Mouse (Mus musculus): Measurements from ENCODE around the gene Fiz1. TPM values are rescaled to one million over a fixed set of nuclear protein-coding genes. Genes with fewer than 3 reads are reported as not detected.
"Not testable (repeated sequence)": the region's sequence is repeated elsewhere in the genome, so short reads cannot be mapped to it uniquely, and the experiment has no call there.

Gene Fiz1
- total RNA-seq, 2 experiments from 2014 or later = 26.4 to 26.9 TPM

DNA sequence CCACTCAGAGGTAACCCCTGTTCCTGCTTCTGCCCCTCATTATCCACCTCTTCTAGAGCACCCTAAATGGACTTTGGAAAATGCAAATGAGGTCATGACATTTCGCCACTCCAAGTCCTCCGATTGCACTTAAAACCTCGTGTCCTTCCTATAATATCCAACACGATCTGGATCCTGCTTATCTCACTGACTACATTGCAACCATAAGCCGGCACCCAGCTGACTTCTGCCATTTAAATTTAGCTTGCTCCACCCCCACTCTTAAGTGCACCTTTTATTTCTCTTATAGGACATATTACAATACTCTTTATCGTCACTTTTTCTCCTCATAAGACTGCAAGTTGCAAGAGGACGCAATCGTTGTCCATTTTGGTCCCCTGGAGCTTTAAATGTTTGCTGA is 23.0 kb upstream of the Fiz1 start:
- DNase-seq = no peak

DNA sequence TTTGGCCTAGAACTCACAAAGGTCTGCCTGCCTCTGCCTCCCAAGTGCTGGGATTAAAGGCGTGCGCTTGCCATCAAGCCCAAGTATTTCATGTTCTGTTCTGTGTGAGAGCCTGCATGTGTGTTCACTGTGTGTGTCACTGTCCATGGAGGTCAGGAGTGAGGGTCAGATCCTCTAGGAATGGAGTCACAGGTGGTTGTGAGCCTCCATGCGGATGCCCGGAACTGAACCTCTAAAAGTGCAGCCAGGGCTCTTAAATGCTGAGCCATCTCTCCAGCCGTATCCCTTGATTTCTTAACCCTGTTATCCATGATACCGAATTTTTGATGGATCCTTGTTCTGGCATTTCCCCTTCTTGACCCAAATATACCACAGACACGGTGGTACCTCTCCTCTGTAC is 22.5 kb upstream of the Fiz1 start:
- DNase-seq = no peak

DNA sequence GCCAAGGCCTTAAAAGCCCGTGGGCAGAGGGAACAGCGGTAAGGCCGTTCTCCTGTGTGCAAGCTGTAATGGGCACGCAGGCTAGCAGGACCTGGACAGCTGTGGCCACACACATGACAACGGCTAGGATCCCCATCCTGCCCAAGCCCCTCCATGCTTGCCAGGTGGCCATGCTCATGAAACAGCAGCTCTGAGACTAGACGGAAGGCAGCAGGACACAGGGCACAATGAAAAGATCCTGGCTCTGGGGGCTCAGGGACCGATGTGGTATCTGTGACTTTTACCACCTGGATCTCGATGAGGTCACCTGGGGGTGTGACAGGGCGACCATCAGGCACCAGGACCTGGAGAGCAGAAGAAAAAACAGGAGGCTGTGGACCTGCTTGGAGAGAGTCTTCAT is 21.6 kb upstream of the Fiz1 start:
- DNase-seq = no peak

DNA sequence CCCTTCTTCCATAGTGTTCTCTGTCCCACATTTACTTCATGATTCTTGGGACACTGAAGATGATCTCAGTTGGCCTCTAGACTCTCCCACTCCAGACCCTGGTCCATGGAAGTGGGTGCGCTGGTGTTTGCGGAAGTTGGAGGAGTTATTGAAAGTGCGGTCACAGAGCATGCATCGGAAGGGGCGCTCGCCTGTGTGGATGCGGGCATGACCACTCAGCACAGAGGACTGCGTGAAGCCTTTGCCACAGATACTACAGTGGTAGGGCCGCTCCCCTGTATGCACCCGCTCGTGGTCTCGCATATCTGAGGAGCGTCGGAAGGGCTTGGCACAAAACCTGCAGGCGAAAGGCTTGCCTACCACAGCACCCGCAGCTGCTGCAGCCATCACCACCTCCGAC is 21.1 kb upstream of the Fiz1 start:
- DNase-seq = no peak

DNA sequence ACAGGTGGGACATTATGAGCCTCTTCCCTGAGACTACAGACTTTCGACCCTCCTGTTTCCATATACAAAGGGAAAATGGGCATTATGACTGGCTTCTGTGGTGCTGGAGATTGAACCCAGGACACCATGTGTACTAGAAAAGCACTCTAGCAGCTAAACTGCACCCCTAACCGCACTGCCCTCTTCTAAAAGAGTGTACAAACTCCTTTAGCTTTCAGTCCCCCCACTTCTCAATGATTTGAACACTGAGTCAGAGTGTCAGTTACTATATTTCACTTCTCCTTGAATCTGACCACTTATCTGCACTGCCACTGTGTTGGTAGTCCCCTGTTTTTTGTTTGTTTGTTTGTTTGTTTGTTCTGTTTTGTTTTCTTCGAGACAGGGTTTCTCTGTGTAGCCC is 19.3 kb upstream of the Fiz1 start, which contains the start of gene 4632433K11Rik:
TSS of gene 4632433K11Rik (plus strand) at position 301 of the 400 bp plus-strand sequence.
- DNase-seq = no peak

DNA sequence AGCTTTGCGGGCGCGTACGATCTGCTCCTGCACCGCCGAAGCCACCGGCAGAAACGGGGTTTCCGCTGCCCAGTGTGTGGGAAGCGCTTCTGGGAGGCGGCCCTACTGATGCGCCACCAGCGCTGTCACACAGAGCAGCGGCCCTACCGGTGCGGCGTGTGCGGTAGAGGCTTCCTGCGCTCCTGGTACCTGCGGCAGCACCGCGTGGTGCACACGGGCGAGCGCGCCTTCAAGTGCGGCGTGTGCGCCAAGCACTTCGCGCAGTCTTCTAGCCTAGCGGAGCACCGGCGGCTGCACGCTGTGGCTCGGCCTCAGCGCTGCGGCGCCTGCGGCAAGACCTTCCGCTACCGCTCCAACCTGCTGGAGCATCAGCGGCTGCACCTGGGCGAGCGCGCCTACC is 17.0 kb upstream of the Fiz1 start:
- DNase-seq = no peak

DNA sequence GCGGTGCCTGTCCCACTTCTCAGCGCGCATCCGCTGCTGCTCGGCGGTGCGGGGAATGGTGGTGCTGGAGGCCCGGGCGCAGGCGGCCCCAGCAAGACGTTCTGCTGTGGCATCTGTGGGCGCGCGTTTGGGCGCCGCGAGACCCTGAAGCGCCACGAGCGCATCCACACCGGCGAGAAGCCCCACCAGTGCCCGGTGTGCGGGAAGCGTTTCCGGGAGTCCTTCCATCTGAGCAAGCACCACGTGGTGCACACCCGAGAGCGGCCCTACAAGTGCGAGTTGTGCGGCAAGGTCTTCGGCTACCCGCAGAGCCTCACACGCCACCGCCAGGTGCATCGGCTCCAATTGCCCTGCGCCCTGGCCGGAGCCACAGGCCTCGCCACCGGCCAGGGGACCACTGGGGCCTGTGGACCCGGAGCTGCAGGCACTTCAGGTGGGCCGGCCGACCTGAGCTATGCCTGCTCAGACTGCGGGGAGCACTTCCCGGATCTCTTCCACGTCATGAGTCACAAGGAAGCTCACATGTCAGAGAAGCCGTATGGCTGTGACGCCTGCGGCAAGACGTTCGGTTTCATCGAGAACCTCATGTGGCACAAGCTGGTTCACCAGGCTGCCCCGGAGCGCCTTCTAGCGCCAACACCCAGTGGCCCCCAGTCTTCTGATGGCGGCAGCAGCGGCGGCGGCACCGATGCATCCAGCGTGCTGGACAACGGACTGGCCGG is 16.2 kb upstream of the Fiz1 start:
- DNase-seq = peak; percentile 16

DNA sequence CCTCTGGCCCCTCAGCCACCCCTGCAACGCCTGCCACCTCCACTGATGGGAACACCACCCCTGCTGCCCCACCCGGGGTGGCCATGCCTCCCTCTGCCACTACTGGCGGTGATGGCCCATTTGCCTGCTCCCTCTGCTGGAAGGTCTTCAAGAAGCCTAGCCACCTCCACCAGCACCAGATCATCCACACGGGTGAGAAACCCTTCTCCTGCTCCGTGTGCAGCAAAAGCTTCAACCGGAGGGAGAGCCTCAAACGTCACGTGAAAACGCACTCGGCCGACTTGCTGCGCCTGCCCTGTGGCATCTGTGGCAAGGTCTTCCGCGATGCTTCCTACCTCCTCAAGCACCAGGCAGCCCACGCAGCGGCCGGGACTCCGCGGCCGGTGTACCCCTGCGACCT is 15.4 kb upstream of the Fiz1 start:
- no peak for DNase-seq

DNA sequence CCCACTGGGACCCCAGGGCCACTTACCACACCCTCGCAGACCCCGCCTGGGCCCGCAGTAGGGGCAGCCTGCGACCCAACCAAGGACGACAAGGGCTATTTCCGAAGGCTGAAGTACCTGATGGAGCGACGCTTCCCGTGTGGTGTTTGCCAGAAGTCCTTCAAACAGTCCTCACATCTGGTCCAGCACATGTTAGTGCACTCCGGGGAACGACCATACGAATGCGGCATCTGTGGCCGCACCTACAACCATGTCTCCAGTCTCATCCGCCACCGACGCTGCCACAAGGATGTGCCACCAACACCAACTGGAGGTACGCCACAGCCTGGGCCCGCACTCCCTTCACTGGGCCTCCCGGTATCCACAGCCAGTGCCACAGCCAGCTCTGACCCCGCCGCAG is 15.0 kb upstream of the Fiz1 start:
- no peak for DNase-seq

DNA sequence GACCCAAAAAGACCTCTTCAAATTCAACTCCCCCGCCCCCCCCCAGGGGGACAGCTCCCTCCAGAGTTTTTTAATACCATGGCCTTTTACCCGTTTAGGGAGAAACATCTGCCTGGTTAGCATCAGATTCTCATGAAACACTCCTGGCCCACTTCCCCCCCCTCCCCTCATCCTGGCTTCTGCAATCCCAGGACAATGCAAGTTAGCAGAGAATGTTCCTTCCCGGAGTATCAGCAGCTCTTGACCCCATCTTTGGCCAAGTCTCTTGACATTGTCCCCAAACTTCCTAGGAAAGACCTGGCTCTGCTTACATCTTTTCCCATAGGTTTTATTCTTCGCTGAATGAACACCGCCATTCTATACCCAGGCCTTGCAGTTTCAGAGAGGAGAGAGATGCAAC is 6.7 kb upstream of the Fiz1 start:
- DNase-seq = no peak

DNA sequence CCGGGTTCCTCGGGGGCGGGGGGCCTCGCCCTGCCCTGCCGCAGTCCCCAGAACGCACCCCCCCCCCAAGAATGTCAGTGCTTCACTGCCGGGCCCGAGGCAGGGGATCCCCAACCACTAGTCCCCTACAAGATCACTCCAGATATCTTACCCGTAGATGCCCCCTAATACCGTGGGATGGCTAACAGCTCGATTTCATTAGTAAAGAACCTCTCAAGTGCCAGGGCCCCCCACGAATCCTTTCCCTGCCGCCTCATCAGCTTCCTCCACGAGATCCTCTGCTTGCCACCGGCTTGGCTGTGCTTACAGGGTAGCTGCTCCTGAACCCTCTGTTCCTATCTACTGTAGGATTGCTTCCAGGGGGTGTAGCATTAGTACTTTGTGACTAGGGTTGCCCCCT is 6.2 kb upstream of the Fiz1 start:
- DNase-seq = no peak

DNA sequence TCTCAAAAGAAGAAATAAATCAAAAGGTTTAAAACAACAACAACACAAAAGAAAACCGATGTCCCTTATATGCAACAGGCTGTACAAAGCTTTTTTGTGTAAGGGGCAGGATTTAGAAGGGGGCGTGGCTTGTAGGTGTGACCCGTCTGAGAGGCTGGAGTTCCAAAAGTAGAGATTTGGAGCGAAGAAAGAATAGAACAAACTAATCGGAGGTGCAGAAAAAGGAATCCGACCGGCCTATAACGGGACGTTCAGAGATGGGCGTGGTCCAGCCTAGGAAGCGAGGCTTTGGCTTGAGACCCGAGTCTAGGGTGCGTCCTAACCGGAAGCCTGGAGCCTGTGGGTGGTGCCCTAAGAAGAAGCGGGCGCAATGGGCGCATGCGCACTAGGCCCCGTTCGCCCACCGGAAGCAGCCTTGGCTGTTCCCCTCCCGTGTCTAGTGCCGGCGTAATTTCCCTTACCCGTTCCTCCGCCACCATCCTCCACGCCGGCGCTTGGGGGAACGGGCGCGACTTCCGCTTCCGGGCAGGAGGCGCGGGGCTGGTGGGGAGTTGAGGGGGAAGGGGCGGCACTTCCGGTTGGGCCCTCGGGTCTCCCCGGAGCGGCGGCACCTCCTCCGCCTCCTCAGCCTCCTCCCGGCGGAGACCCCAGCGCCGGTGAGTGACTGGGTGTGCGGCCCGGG is 5.6 kb upstream of the Fiz1 start, which contains the start of the genes Zfp865 and Ccdc106:
TSS of gene Zfp865 (plus strand) at position 377 of the 682 bp plus-strand sequence.
TSS of gene Ccdc106 (plus strand) at position 554 of the 682 bp plus-strand sequence.
- peak; percentile 99 for DNase-seq

DNA sequence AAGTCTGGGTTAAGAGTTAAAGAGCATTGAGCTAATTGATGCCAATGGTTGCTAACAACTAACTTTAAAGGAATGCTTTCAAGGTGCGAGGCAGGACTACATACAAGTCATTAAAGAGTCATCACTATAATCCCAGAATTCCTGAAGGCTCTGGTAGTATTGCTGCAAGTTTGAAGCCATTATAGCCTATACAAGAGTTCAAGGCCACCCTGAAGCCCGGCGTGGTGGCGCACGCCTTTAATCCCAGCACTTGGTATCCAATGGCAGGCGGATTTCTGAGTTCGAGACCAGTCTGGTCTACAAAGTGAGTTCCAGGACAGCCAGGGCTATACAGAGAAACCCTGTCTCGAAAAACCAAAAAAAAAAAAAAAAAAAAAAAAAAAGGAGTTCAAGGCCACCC is 5.1 kb upstream of the Fiz1 start:
- not testable (repeated sequence) for DNase-seq

DNA sequence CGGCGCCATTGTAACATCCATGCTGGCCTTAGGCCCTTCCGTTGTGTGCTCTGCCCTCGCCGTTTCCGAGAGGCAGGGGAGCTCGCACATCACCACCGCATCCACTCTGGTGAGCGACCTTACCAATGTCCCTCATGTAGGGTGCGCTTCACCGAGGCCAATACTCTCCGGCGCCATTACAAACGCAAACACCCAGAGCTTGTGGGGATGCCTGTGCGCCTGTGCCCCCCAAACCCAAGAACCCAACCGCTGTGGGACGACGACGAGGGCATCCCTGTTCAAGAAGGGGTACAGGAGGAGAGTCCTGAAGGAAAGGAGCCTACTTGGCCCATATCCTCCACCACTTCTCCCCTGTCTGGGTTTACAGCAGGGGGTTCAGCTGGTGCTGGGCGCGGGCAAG is 3.4 kb upstream of the Fiz1 start:
- DNase-seq = no peak

DNA sequence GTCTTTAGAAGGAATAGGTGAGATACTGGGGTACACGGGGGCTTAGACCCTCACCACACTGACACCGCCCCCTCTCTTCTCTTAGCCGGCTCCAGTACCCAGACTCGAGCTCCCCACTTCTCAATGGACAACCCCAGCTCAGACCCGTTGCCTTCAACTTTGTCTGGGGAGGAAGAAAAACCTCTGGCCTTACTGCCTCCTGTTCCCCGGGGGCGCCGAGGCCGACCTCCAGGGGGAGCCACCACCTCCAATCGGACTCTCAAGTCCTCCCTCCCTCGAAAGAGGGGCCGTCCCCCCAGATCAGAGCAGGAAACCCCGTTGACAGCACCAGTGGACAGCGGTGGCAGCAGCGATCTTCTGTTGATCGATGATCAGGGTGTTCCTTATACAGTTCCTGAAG is 2.9 kb upstream of the Fiz1 start:
- peak; percentile 49 for DNase-seq

DNA sequence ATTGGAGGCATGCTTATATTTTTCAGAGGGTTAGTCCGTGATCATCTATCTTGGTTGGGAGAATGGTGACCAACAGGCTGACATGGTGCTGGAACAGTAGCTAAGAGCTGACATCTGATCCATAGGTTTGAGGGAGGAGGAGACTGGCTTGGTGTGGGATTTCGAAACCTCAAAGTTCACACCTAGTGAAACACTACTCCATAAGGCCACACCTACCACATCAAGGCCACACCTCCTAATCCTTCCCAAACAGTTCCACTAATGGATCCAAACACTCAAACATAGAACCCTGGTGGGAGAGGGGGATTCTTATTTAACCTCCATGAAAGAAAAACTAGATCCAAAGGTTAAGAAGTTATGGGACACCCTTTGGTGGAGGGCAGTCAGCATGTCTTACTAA is 2.4 kb upstream of the Fiz1 start:
- no peak for DNase-seq

DNA sequence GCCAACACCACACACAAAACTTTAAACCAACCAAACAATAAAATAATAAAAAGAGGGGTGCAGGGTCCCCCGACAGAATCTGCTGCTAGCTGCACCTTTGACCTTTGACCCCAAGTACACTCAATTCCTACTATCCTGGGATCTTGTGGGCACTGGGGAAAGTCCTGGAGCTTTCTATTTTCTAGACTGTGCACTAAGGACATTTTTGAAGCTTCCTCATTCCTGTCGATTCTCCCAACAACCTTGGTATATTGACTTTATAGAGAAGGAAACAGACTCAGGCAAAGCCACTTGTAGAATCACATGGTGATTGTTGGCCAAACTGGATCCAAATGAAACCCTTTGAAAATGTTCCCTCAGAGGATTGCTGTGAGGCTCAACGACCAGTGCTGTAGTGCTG is 1.6 kb upstream of the Fiz1 start:
- DNase-seq = no peak

DNA sequence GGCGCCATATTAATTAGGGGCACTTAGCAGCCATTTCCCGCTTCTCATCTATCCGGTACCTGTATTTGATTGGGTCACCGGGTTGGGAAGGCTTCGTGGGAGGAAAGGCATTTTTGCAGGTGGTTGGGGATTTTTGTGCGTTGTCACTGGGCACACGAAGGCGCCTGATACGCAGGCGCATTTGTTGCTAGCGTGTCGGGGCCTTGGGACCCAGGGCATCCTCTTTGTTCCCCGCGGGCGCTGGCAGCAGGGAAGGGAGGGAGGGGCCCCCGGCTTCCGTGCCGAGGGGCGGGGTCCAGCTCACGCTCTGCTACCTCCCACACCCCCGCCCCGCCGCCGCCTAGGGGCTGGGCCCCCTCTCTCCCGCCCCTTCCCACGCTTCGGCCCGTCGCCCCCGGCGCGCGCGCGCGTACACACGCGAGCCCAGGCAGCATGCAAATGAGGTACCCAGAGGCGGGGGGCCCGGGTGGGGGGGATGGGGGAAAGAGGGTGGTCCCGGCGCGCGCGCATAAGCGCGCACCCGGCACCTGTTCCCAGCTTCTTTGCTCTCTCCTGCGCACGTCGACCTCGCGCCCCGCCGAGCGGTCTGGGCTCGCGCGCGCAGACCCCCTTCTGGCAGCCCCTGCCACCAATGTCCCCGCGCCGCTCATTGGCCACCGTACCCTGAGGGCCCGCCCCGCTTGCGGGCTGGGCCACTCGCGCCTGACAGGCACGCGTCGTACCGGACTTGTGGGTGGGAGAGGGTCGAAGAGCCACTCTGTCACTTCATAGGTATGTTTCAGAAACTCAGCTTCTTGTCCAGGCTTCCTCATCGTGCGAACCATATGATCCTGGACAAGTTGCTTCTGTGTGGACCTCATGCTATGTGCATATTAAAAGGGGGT is 863 bp upstream of the Fiz1 start, which contains the start of gene Gm44973:
TSS of gene Gm44973 (plus strand) at position 379 of the 884 bp plus-strand sequence.
- DNase-seq = peak; percentile 95

DNA sequence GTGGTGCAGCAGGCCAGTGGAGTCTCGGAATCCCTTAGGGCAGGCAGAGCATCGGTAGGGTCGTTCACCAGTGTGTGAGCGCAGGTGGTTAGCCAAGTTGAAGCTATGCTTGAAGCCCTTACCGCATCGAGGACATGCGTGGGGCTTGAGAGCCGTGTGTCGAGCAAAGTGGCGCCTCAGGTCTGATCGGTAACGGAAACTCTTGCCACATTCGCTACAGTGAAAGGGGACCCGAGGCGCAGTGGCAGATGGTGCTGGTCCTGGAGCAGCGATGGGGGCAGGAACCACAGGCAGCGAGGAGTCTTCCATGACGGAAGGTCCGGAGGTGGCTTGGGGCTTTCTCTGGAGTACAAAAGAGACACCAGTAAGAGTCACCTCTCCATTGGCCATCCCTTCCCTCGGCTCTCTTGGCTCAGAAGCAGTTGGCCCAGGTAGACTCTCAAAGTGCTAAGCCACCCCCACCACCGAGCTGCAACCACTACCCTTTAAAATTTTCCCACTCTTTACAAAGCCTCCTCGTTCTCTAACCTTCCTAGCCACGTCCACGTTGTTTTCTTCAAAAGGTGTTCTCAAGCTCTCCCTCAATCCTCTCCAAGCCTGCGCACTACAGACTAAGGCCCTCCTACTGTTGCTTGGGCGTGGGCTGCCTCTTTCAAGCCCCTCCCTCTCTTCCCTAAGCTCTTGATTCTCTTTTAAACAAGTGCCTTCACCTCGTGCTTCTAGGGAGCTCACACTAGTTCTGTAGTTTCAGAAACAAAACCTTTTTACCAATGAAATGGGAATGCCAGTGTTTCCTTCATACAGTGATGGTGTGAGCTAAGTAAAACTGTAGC is 1.6 kb downstream of the Fiz1 start:
- no peak for DNase-seq

DNA sequence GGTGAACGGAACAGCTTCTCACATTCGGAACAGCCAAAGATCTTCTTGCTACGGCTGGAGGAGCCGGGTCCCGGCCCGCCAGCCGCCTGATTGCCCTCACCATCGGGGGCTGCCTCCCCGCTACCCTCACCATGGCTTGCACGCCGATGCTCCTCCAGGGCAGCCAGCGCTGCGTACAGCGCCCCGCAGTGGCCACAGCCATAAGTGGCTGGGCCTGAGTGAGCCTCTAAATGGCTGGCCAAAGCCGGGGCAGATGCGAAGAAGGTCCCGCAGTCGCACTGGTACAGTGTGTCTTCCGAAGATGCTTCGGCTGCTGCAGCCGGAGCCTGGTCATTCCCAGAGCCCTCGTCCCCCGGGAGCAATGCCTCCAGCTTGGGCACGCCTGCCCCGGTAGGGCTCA is 6.3 kb downstream of the Fiz1 start:
- no peak for DNase-seq

DNA sequence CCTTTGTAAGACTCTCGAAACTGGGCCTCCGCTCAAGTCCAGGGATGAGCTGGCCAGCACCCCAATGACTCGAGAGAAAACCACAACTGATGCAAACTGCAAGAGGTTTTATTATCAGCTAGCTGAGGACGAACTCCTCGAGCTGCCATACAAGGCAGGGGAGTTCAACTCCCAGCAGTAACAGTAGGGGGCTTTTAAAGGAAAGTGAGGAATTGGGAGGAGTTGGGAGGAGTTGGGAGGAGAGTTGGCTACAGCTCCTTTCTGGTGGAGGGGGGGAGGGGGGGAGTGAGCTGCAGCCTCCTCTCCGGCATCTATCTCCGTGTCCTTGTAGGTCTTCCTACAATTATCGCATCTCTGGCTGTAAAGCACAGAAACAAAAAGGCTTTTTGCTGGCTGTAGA is 11.6 kb downstream of the Fiz1 start:
- not testable (repeated sequence) for DNase-seq

DNA sequence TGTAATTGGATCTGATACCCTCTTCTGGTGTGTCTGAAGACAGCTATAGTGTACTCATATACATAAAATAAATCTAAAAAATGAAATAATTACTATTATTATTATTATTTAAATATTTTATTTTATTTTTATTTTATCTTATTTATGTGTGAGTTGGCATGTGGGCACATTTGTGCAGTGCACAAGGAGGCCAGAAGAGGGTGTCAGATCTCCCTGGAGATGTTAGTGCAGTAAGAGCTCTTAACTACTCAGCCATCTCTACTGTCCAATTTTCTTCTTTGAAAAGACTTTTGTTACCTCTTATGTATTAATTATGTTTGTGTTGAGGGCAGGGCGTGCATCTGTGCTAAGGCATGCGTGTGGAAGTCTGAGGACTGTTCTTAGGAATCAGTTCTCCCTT is 14.6 kb downstream of the Fiz1 start:
- no peak for DNase-seq

Data from heart, postnatal 4 days (tissue).